Mouse (Mus musculus) thymus, postnatal 10 days (tissue): Measurements from ENCODE around the gene Sec1.

Experiments used
- DNase-seq, 2 experiments: peaks; one replicate each; pipeline ENCODE4 v3.0.0; 2021; ENCODE audit warnings: low spot score in 2 of 2

The Sec1 gene

DNA sequence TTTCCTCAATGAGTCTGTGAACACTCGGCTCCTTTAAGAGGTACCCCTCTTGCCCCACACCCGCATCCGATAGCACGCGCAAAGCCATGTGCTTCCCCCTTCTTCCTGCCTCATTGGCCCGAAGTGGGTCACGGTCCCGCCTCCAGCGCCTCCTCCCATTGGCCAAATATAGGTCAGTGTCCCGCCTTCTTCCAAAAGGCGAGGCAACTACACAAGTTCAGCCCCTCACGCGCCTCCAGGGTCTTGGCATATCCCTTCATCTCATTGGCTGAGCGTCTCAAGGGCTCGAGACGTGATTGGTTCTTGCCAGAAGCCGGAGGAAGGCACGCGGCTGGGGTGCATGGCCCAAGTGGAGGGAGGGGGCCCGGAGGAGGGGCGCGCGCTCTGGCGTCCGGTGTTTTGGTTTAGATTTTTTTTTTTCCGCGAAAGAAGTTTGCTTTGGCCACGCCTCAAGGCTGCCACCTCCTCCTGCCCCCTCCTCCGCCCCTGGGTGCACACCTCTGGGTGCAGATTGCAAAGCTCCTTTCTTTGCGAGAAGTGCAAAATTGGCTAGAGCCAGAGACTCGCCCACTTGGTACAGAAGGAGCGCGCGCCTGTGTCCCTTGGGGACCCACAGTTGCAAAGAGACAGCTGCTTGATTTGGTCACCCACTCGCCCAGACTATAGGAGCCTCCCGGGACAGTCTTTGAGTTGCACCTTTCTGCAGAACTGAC, 10.7 kb upstream of the Sec1 start, which contains the start of gene Dbp:
Dbp (plus strand) TSS at position 359 of the 713 bp plus-strand sequence.
- DNase-seq = peak; percentile 96 to 100

GRCm38 (mm10) chr7:45704046-45704559, 9.9 kb upstream of the Sec1 start:
- peak; percentile 52 to 57 for DNase-seq

- DNase-seq = peak in 1 of 2 experiments; percentile 33
Measured at GRCm38 (mm10) chr7:45703521-45704033, 9.4 kb upstream of the Sec1 start.

- no peak for DNase-seq
Measured at GRCm38 (mm10) chr7:45702809-45703520, 8.8 kb upstream of the Sec1 start.

DNA sequence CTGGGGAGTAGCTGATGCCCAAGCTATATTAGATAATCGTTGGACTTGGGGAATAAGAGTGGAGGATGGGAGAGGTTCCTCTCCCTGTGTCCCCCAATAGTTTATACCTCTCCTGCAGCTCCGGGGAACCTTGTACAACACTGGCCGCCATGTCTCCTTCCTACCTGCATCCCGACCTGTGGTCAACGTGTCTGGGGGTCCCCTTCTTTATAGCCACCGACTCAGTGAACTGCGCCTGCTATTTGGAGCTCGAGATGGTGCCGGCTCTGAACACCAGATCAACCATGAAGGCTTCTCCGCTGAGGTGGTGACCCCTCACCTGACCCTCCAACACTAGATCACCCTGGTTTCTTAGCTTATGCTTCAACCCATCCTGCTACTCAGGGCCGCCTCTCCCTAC, 8.1 kb upstream of the Sec1 start:
- no peak for DNase-seq

DNA sequence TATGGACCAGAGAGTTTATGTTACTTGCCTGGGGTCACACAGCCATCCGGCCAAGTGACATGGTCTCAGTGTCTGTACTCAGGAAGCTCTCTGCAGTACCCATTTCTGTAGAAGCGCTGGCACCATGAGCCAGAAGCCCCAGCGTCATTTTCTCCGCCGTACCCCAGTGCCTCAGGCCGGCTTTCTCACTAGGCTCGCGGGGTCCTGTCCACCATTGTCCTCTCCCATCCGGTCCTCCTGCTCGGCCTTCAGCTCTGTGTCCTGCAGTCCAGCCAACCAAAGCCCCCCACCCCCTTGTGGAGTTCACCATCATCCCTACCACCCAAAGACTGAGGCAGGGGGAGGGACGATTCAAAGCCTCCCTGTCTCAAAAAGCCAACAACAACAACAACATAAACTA, 7.4 kb upstream of the Sec1 start:
- no peak for DNase-seq

- no peak for DNase-seq
Measured at GRCm38 (mm10) chr7:45701072-45701471, 6.9 kb upstream of the Sec1 start.

DNA sequence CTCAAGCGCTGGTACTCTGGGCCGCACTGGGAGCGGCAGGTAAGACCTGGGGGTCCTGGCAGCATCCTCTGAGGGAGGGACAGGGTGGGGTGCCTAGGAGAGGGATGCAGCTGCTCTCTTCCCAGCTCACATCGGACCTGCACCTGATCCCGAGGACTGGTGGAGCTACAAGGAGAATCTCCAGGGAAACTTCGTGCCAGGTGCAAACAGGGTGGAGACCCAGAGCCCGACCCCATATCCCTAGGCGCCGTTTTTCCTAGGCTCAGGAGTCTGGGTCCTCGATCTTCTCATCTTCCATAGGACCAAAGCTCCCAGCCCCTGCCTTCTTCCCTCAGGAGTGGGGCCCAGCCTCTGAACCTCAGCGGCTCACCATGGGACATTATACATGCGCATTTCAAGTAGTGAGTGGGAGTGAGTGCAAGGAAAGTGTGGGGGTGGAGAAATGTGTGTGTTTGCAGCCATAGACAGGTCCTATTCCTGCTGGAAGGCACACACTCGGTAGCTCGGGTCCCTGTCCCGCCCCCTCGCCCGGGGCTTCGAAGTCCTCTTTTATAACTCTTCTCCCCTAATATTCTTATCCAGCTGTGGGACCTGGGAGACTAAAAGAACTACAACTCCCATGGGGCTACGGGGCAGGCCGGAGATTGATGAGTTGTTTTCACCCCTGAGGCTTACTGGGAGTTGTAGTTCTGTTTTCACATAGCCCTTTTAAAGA, 6.3 kb upstream of the Sec1 start:
- DNase-seq = peak; percentile 56 to 66

DNA sequence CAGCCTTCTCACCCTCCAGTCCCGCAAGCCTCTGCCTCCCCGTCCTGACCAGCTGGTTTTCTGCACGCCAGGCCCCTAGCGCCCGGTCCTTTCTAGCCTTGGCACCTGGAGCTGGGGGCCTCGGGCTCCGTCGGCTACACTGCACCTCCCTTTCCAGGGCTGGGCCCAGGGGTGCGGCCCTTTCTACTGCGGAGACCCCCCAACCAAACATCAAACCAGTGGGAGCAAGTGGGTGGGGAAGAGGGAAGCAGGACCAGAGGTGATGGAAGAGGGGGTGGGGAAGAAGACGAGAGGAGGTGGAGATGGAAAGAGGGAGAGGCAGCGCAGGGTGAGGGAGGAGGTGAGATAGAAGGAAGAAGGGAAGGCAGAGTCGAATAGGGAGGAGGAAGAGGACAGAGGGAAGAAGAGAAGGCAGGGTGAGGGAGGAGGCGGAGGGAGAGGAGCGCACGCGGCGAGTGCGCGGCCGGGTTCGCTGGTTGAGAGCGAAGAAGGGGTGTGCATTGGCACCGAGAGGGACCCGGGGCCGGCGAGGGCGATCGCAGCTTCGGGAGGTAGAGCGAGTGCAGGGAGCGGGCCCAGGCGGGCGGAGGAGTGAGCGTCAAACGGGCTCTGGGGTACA, 5.4 kb upstream of the Sec1 start, which contains the start of gene Car11:
Car11 (plus strand) TSS at position 321 of the 619 bp plus-strand sequence.
- no peak for DNase-seq

- DNase-seq = no peak
Measured at GRCm38 (mm10) chr7:45697894-45698293, 3.7 kb upstream of the Sec1 start.

GRCm38 (mm10) chr7:45695098-45695497, 896 bp upstream of the Sec1 start:
- peak in 1 of 2 experiments; percentile 32 for DNase-seq

DNA sequence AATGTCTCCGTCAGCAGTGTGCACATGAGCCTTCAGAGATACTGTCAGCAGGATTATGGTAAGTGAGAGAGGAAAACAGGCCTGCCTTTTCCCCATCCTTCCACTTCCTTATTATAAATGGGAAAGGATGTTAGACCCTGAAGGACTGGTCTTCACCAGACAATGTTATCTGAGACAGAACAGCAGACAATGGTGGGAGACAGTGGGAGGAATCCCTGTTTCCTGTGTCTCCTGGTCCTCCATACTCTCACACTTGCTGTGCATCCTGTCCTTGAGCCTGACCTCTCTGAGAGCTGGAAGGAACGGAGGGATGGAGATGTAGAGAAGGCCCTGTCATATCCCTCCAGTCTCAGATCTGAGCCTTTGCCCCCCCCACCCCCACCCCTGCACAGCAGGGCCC, 1.8 kb downstream of the Sec1 start:
- no peak for DNase-seq

DNA sequence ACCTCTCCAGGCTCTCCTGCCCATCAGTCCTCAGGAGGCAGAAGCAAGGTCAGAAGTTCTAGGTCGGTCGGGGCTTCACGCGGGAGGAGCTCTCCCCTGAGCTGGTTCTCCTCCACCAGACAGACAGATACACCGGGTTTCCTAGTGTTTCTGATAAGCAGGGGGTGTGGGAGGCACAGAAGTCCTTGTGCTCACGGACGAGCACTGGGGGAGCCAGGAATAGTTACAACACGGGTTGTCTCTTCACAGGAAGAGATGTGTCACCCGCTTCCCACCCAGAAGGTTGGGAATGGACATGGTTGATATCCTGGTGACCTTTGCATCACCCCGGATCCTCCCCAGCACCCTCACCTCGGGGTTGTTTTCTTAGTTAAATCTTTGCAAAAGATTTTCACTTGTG, 4.4 kb downstream of the Sec1 start:
- DNase-seq = no peak

- no peak for DNase-seq
Measured at GRCm38 (mm10) chr7:45689099-45689498, 5.1 kb downstream of the Sec1 start.

GRCm38 (mm10) chr7:45686841-45687240, 7.4 kb downstream of the Sec1 start:
- DNase-seq = no peak

- no peak for DNase-seq
Measured at GRCm38 (mm10) chr7:45685811-45686210, 8.4 kb downstream of the Sec1 start.

DNA sequence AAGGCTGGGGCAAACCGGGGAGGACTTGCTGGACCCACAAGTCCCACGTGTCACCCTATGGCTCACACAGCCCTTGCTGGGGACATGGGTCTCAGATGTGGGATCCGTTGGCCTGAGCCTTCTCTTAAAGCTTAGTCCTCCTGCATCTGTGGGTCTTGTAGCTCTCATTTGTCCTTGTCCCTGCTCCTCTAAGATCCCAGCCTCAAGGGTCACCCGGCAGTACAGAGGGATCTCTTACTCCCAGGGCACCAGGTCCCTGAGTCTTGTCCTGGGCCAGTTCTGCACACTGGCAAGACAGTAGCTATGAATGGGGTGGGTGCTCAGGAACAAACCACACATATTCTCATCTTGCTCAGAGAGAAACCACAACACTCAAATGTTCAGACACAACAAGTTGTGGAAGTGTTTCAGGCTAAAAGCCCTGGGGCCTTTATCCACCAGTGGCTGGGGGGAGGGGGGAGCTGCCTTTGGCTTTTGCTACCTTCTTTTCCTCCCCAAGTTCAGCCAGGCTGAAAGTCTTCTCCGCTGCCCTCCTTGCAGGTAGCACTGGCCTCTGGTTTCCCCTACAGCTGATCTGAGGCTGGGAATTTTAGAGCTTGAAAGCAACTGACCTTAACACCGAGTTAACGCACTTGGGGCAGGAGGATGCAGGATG, 10.7 kb downstream of the Sec1 start, which contains the start of gene Ntn5:
Ntn5 (plus strand) TSS at position 627 of the 655 bp plus-strand sequence.
- peak in 1 of 2 experiments; percentile 13 for DNase-seq

DNA sequence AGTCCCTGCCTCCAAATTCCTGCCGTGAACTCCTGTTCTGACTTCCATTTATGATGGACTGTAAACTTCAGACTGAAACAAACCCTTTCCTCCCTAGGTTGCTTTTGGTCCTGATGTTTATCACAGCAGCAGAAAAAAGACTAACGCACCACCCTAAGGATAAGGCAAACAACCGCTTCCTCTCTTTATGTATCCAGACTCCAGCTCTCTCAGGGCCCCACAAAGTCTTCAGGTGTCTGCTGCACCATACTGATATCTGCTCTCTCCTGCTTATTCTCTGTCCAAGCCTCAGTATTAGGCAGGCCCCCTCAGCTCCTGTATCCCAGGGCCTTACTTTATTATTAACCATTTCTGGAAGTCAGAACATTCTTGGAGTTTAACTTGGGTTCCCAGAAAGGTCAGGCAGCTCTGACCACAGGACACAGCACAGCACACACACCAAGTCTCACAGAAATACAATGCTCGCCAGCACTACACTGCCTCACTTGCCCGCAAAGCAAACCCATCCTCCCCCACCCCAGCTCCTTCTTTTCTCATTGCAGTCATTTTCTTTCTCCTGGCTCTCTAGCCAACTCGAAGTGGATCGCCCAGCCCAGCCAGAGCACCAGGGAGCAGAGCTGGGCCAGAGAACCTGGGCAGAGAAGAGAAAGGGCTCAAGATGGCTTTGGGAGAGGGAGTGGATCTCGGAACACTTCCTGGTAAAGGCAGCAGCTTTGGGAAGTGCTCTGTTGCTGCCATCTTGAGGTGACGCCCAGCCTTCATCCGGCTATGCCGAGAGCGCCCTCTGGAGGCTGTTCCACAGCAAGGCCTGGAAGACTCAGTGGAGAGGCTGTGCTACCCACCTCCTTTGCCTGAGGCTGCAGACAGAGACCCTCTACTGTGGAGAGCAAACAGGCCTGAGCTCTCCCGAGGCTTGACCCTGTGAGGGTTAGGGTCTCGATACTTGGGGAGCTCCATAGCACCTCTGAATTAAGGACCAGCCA, 11.8 kb downstream of the Sec1 start:
- peak; percentile 78 to 93 for DNase-seq

DNA sequence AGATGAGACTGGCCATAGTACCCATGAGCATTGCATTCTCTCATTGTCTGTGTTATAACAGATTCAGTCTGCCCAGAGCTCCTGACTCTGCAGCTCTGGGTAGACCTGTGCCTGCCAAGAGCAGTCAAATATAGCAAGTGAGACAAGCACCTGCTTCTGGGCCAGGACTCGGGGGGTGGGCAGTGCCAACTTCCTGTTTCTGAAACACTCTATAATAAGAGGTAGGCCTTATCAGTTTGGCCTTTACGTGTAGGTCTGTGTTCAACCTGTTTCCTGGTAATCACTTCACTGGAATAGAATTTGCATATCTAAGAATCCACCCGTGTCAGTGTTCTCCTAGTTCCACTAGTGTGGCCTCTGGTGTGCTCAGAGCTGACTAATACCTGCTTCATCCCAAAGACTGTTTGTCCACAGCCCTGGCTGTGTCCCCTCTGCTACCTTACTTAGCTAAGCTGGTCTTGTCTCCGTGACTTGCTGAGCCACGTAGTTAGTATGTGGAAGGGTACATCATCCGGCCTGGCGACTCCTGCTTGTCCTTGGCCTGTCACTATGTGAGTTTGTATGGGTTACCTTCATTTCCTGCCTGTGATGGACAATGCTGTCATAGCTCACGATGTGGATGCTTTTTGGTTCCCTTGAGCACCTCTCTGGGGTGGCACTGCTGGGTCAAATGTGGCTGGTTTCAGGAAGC, 13.0 kb downstream of the Sec1 start:
- DNase-seq = no peak
